In the genomic region with DNA sequence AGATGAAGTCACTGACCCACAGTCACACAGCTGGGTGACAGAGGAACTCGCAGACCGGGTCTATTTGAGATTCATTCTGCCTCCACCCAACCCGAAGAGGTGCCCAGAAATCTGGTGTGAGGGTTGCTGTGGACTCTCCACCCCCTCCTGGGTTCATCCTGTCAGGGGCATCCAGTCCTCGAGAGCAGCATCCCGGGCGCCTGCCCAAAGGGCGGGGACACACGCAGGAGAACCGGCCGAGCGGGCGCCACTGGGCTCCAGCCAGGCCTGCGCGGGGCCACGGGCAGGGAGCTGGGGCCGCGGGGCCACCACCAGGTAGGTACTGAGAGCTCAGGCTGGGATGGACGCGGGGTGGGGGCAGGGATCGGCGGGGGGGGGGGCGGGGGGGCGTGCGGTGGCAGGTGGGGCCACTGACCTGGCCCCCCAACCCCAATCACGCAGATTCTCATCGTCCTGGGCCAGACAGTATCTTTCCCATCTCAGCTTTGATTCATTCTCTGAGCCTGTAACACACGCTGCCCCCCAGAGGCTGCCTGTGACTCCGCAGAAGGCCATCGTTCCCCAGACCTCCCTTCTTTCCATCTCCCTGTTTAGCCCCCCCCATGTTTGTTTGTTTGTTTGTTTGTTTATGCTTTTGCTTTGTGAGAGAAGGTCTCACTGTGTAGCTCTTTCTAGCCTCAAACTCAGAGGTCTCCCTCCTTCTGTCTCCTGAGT, we compare ENCODE assay signal across 8 mouse cellular contexts. TPM values are rescaled to one million over a fixed set of nuclear protein-coding genes. Genes with fewer than 3 reads are reported as not detected.
DNase-seq lines count a peak whose midpoint lies in the region; ATAC-seq lines count a peak whose summit lies in the region.

A gene (plus strand): TSS at position 187 of the 714 bp plus-strand sequence.

- peak within 1 kb of the TSS; percentile 65 for H3K9ac ChIP-seq in hindbrain, embryonic 12.5 days

- WGBS in hindbrain, embryonic 12.5 days = 5% methylated on average over 22 of the region's 29 CpGs

- peak; percentile 61 for DNase-seq in cerebellum, adult 11-12 months
- peak; percentile 47 for DNase-seq in thymus, postnatal 4 days
- DNase-seq in thymus, postnatal 0 days (ENCODE audit: low spot score) = no peak
- no peak for DNase-seq in ovary, postnatal 14 days (ENCODE audit: low spot score)

- peak within 1 kb of the TSS; percentile 59 for H3K4me2 ChIP-seq in hindbrain, embryonic 12.5 days (replicated peaks)

- peaks cover 75% of the 10 kb centered on the region for H3K27me3 ChIP-seq in hindbrain, embryonic 12.5 days

- no peaks in the 10 kb centered on the region for H3K36me3 ChIP-seq in hindbrain, embryonic 12.5 days

- H3K9me3 ChIP-seq in hindbrain, embryonic 12.5 days (replicated peaks) = no peaks in the 10 kb centered on the region

- peak within 1 kb of the TSS; percentile 19 for H3K4me3 ChIP-seq in hindbrain, embryonic 12.5 days

- ATAC-seq in cerebellum, adult (ENCODE audit: insufficient number of reproducible peaks, low FRiP score, low TSS enrichment) = no peak
- no peak for ATAC-seq in hindbrain, embryonic 12.5 days (ENCODE audit: low FRiP score)
- ATAC-seq in megakaryocyte progenitor cell, adult 5-6 weeks (replicated peaks; ENCODE audit: poor library complexity) = 0 out of 2 replicates have a peak, but pooled peaks have one; percentile 30
- no peak for ATAC-seq in inflammation-experienced regulatory T-cells, adult 6 months

- H3K27ac ChIP-seq in hindbrain, embryonic 12.5 days = no peak within 1 kb of the TSS

- H3K4me1 ChIP-seq in hindbrain, embryonic 12.5 days = peaks cover 15% of the 10 kb centered on the region

RNA-seq across cellular contexts. Expression of the gene that starts here (rescaled TPM):
- polyA plus RNA-seq in thymus, postnatal 0 days (2015; fragmentation: Nextera tagmentation; extraction: Ambion mirVana) = 0.24 and 0.42 TPM in 2 replicates
- polyA plus RNA-seq in hindbrain, embryonic 12.5 days (2016; fragmentation: Nextera tagmentation; extraction: Ambion mirVana) = 0.23 TPM in 1 of 2 replicates, not detected in the other
- total RNA-seq in megakaryocyte progenitor cell, adult 5-6 weeks (2015) = not detected in 2 replicates
- total RNA-seq in megakaryocyte progenitor cell, adult 5-6 weeks (2017) = 0.17 and 0.34 TPM in 2 replicates
- not detected for polyA plus RNA-seq in inflammation-experienced regulatory T-cells, adult 6 months (2017; shearing (Covaris generic))

Comparison
In these comparisons a context has a peak if more than half of its experiments do, and no peak if none do; other contexts are left out.
1. DNase-seq: peak in cerebellum, adult 11-12 months (single experiment) and thymus, postnatal 4 days (single experiment); none in thymus, postnatal 0 days (single experiment) and ovary, postnatal 14 days (single experiment).
2. Peak in ATAC-seq in megakaryocyte progenitor cell, adult 5-6 weeks; RNA of the gene not detected or under 1 TPM.